Mouse (Mus musculus) heart, postnatal 10 days (tissue): Measurements from ENCODE around the gene Asap2. TPM values are rescaled to one million over a fixed set of nuclear protein-coding genes. Genes with fewer than 3 reads are reported as not detected.

ENCODE experiments used
- DNase-seq, 2 experiments: peaks; one replicate each; pipeline ENCODE4 v3.0.0; 2021
- intact Hi-C: fragments of 180-260 bp; cut with DNase I; formaldehyde crosslinking; loops from one replicate; pipeline ENCODE4 v1.15.1; 2025
- total RNA-seq, 2 experiments: library from RNA; stranded (reverse); gene quantifications; 2 replicates each; pipeline ENCODE4 v1.2.3; 2021

Gene Asap2
- total RNA-seq, 2 experiments from 2014 or later: 19.0 to 21.1 TPM

- DNase-seq: no peak
- intact Hi-C loops: no loop called here
These were observed 173.4 kb downstream of the Asap2 start for GRCm38 (mm10) chr12:21163706-21164105.

GRCm38 (mm10) chr12:21164251-21164650 is 174.0 kb downstream of the Asap2 start:
- DNase-seq: no peak
- intact Hi-C loops: no loop called here

GRCm38 (mm10) chr12:21165157-21165556 is 174.9 kb downstream of the Asap2 start:
- no peak for DNase-seq
- intact Hi-C loops: no loop called here

DNA sequence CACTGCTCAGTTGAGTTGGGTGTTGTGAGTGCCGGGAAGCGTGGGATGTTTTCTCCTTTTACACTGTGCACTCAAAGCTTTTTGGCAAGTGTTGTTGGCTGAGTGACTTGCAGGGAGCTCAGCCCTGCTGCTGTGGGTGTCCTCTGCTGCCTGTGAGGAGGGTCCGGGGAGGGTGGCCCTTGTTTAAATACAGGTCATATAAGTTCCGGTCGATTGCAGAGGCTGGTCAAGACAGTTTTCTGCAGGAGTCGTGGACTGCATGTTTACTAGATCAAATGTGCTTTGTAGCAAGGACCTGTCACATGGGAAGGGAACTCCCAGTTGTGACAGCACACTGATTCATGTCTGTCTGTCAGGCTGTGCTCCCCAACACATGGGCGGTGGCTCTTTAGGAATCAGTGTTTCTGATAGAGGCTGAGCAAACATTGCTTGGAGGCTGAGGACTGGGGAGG is 175.7 kb downstream of the Asap2 start:
- intact Hi-C loops: no loop called here
- DNase-seq: peak; percentile 50 to 54

DNA sequence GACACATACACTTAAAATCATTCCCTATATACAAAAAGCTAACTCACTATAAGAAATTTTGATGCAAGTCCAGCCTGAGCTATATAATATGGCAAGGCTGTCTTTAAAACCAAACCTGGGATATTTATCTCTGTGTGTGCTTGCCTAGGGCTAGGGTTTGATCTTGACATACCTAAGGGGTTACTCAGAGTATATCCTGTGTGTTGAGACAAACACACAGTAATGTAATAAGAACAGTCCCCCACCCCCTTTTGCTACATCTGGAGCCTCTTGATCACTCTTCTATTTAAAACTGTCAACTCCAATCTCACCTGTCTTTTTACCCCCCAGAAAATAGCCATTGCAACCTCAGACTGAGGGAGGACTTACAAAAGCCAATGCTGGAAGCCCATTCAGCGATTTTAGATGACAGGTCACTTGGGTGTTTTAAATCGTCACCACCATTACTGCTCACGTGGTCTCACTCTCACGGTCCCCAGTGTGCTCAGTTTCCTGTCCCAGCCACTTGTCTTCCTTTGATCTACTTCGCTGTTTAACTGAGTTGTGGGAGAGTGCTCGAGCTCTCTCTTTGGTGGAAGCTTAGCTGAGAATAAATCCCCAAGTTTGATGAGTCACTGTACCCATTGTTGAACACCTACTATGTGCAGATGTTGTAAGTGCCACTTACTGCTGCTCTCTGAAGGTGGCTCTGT is 176.8 kb downstream of the Asap2 start:
- DNase-seq: no peak
- intact Hi-C loops: no loop called here

GRCm38 (mm10) chr12:21167741-21168140 is 177.5 kb downstream of the Asap2 start:
- no peak for DNase-seq
- intact Hi-C loops: no loop called here

GRCm38 (mm10) chr12:21168149-21168548 is 177.9 kb downstream of the Asap2 start:
- intact Hi-C loops: no loop called here
- DNase-seq: no peak

DNA sequence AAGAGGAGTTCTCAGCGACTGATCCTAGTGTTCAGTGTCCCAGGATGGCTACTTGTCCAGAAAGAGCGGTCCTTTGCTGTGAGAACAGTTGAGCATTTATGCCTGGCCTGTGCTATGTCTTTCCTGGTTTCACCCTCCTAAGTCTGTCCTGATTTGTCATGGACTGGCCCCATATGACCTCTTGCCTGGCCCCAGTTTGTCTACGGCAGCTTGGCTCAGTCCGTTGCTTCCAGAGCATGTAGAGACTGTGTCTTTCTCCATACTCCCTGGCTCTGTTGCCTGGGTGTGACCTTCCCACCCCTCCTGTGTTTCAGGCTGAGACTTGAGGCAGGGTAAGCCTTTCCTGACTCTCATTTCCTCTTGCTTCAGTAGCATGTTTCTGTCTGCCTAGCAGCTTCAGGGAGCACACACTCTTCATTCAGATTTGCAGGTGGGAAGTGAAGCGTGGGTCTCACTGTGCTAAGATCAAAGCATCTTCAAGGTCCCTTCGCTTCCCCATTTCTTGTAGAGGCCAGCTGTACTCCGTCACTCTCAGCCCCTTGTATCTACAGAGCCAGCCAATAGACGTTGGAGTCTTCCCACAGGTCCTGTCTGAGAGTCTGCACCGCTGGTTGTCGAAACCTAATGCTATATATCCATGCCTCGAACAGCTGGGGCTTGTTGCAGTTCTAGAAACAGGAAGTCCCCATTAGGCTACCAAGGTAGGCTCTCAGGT is 181.7 kb downstream of the Asap2 start:
- intact Hi-C loops: no loop called here
- DNase-seq: peak in 1 of 2 experiments; percentile 36

DNA sequence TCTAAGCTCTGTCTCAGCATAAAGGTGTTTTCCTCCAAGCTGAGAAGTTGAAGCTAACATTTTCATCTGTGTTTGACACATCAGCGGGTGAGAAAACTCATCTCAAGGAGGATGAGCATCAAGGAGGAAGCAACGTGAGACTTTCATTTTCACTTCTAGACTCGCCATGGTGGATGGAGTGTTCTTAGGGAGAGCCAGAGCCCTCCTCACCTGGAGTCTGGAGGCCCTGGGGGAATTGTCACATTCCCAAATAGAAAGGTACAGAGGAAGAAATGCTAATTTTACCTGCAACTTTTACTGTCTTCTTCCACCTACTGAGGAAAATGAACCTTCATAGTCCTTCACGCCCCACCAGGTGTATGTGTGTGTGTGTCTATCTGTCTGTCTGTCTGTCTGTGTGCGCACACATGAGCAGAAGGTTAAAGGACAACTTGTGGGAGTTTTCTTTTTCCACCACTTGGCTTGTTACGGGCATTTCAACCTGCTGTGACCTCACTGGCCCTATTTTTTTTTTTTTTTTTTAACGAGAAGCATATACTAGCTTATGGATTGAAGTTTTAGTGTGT is 183.7 kb downstream of the Asap2 start:
- intact Hi-C loops: no loop called here
- no peak for DNase-seq

DNA sequence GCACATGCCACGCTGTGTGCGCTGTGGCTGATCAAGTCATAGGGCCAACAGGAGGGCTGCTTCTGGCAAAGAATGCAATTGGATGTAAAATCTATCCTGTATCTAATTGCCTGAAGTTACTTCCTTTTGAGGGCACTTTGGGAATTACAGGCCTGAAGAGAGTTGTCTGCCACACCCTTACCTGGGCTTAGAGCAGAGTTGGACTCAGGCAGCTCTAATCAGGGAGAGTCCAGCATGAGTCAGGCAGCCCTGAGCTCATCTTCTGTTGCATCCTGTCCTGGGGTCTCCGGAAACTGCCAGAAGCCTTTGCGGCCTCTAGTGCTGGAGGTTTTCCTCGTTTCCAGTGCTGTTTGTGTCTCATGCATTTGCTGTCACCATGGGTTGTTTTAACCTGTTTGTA is 186.1 kb downstream of the Asap2 start:
- intact Hi-C loops: no loop called here
- no peak for DNase-seq

DNA sequence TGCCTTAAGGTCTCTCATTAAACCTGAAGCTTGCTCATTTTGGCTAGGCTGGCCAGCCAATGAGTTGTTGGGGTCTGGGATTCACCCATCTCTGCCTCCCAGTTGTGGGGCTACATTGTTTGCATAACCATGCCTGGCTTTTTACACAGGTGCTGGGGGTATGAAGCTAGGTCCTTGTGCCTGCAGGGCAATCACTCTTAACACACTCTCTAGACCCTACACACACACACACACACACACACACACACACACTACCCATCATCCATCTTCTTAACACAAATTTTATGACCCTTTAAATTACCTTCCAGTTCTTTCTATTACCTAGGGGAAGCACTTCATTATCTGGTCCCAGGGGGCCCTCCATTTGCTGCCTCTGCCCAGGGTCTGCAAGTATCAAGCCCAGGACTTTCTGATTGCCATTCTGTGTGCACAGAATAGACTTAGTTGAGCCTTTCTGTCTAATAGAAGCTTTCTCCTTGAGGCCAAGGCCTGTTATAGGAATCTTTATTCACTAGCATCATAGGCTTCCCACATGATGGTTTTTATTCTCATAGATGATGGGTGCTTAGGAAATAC is 187.0 kb downstream of the Asap2 start:
- no peak for DNase-seq

GRCm38 (mm10) chr12:21180091-21180490 is 189.8 kb downstream of the Asap2 start:
- intact Hi-C loops: no loop called here
- no peak for DNase-seq

More for the DNA sequence above, 187.0 kb downstream of the Asap2 start:
- intact Hi-C loops: no loop called here

- DNase-seq: no peak
- intact Hi-C loops: no loop called here
These were observed 192.5 kb downstream of the Asap2 start for GRCm38 (mm10) chr12:21182786-21183185.

- DNase-seq: no peak
- intact Hi-C loops: no loop called here
These were observed 193.1 kb downstream of the Asap2 start for GRCm38 (mm10) chr12:21183321-21183720.

GRCm38 (mm10) chr12:21186145-21186544 is 195.9 kb downstream of the Asap2 start:
- DNase-seq: no peak
- intact Hi-C loops: no loop called here

DNA sequence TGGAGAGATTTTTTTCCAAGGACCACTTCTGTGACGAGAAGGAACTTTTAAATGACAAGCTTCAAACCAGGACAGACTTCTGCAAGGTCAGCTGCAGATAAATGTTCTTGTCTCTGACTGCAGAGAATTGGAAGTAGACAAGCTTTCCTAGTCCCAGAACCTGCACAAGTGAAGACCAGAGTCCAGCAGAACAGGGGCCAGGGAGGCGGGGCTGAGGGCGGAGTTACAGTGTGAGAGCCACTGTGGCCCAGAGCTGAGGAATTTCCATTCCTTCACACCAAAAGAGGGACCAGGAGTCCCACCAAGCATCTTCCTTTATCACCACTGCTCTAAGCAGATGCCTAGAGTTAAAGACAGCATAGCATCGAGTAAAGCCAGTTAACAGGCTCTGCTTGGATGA is 198.6 kb downstream of the Asap2 start:
- intact Hi-C loops: no loop called here
- peak; percentile 40 to 59 for DNase-seq

GRCm38 (mm10) chr12:21191546-21191945 is 201.3 kb downstream of the Asap2 start:
- DNase-seq: no peak
- intact Hi-C loops: loop anchor here (5.0 kb wide), 1 partner anchor 44 kb away; no protein-coding TSS in a partner anchor

- no peak for DNase-seq
- intact Hi-C loops: no loop called here
These were observed 205.2 kb downstream of the Asap2 start for GRCm38 (mm10) chr12:21195497-21195896.

DNA sequence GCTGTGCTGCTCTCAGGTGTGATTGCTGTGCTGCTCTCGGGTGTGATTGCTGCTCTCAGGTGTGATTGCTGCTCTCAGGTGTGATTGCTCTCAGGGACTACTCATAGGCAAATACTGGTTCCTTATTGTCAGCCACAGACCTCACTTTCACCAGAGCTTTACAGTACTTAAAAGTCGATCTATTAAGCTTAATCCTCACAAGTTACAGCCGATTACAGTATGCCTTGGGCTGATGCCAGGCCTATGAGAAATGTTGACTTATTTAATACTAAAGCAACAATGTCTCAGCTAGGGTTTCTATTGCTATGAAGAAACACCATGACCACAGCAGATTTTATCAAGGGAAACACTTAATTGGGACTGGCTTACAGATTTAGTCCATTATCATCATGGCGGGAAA is 206.2 kb downstream of the Asap2 start:
- intact Hi-C loops: no loop called here
- no peak for DNase-seq

GRCm38 (mm10) chr12:21200613-21201012 is 210.4 kb downstream of the Asap2 start:
- intact Hi-C loops: no loop called here
- DNase-seq: no peak

- no peak for DNase-seq
- intact Hi-C loops: no loop called here
These were observed 211.4 kb downstream of the Asap2 start for GRCm38 (mm10) chr12:21201485-21202269.
